Mouse (Mus musculus): ENCODE measurements around the gene C1qbp. TPM values are rescaled to one million over a fixed set of nuclear protein-coding genes. Genes with fewer than 3 reads are reported as not detected.

Gene C1qbp
- polyA plus RNA-seq, 1 experiment from 2014 or later: 175 TPM

GRCm38 (mm10) chr11:70931461-70931860, 51.4 kb downstream of the C1qbp start:
- ATAC-seq (ENCODE audit: low FRiP score, low read depth): no peak
- H3K27me3 ChIP-seq: no peaks in the 10 kb centered on the region
- H3K4me1 ChIP-seq (replicated peaks): no peaks in the 10 kb centered on the region
- no peak overlapping the region for H3K4me3 ChIP-seq
- peaks cover 46% of the 10 kb centered on the region for H3K36me3 ChIP-seq
- H3K27ac ChIP-seq (replicated peaks): no peak overlapping the region
- no peak overlapping the region for H3K9ac ChIP-seq
- 77% methylated on average over 5 of the region's 5 CpGs for WGBS
- H3K4me2 ChIP-seq: no peak overlapping the region
- no peaks in the 10 kb centered on the region for H3K9me3 ChIP-seq

Other genes starting within 250 kb of the C1qbp start
- gene Zfp3, start 218.8 kb downstream of the C1qbp start, polyA plus RNA-seq (2015; fragmentation: Nextera tagmentation; extraction: Ambion mirVana): 15.8 and 16.1 TPM in 2 replicates
- 0.39 TPM in 1 of 2 replicates, not detected in the other for gene Scimp, start 170.4 kb downstream of the C1qbp start, polyA plus RNA-seq (2015; fragmentation: Nextera tagmentation; extraction: Ambion mirVana)
- 85.5 and 88.9 TPM in 2 replicates for gene Rabep1, start 138.2 kb downstream of the C1qbp start, polyA plus RNA-seq (2015; fragmentation: Nextera tagmentation; extraction: Ambion mirVana)
- gene Nup88, start 13.1 kb downstream of the C1qbp start, polyA plus RNA-seq (2015; fragmentation: Nextera tagmentation; extraction: Ambion mirVana): 111 and 117 TPM in 2 replicates
- 69.0 and 69.9 TPM in 2 replicates for gene Rpain, start 12.8 kb downstream of the C1qbp start, polyA plus RNA-seq (2015; fragmentation: Nextera tagmentation; extraction: Ambion mirVana)
- gene Dhx33, start 21.4 kb upstream of the C1qbp start, polyA plus RNA-seq (2015; fragmentation: Nextera tagmentation; extraction: Ambion mirVana): 14.3 and 15.7 TPM in 2 replicates
- 36.2 TPM in 2 replicates for gene Mis12, start 36.6 kb upstream of the C1qbp start, polyA plus RNA-seq (2015; fragmentation: Nextera tagmentation; extraction: Ambion mirVana)
- 29.4 and 31.7 TPM in 2 replicates for gene Derl2, start 36.8 kb upstream of the C1qbp start, polyA plus RNA-seq (2015; fragmentation: Nextera tagmentation; extraction: Ambion mirVana)
- gene 6330403K07Rik, start 50.5 kb upstream of the C1qbp start, polyA plus RNA-seq (2015; fragmentation: Nextera tagmentation; extraction: Ambion mirVana): 662 and 678 TPM in 2 replicates
- gene Nlrp1a, start 161.7 kb upstream of the C1qbp start, polyA plus RNA-seq (2015; fragmentation: Nextera tagmentation; extraction: Ambion mirVana): 0.05 TPM in 1 of 2 replicates, not detected in the other
- gene Nlrp1b, start 247.7 kb upstream of the C1qbp start, polyA plus RNA-seq (2015; fragmentation: Nextera tagmentation; extraction: Ambion mirVana): not detected in 2 replicates

All from hindbrain, embryonic 15.5 days (tissue).